Mouse (Mus musculus) layer of hippocampus, adult 2 months (tissue): ENCODE data around the gene Ppp1r12c. TPM values are rescaled to one million over a fixed set of nuclear protein-coding genes. Genes with fewer than 3 reads are reported as not detected.

Source experiments
- DNase-seq, 2 experiments: peaks; one replicate each; pipeline ENCODE4 v3.0.0; 2022; ENCODE audit warnings: low spot score in 2 of 2
- H3K27ac ChIP-seq: fragments of 200-600 bp; 2 replicates; pipeline ENCODE4 v1.8.1; 2022
- H3K4me3 ChIP-seq: fragments of 200-600 bp; 2 replicates; pipeline ENCODE4 v1.8.1; 2022; ENCODE audit warnings: mild to moderate bottlenecking
- CTCF ChIP-seq: fragments of 200-600 bp; conservative IDR thresholded peaks from 2 replicates; pipeline ENCODE4 v1.8.1; 2022; ENCODE audit warnings: antibody characterized with exemption, mild to moderate bottlenecking, moderate library complexity
- microRNA-seq, 2 experiments: library from miRNA; unstranded; fragments of <30 nt; microRNA quantifications; one replicate each; pipeline ENCODE4 v1.2.0; 2021
- total RNA-seq, 2 experiments: library from RNA; stranded (reverse); gene quantifications; 2 replicates each; pipeline ENCODE4 v1.2.3; 2021

The Ppp1r12c gene
- total RNA-seq, 2 experiments from 2014 or later: 157 to 161 TPM

DNA sequence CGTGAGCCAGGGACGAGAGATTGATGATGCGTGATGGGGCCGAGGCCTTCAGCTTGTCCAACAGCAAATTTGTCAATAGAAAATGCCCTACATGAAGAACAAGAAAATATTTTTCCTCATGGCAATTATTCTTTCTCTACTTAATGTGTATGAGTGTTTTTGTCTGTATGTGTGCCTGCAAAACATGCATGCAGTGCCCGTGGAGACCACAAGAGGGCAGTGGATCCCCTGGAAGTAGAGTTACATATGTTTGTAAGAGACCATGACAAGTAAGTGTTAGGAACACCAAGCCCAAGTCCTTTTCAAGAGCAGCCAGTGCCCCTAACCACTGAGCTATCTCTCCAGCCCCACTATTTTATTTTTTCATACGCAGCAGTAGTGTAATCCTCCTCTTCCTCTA is 69.9 kb downstream of the Ppp1r12c start:
- peak; percentile 84 for TF ChIP-seq CTCF
- H3K27ac ChIP-seq: no peak overlapping the region

More for the DNA sequence above, 69.9 kb downstream of the Ppp1r12c start:
- no peak overlapping the region for H3K4me3 ChIP-seq
- peak in 1 of 2 experiments; percentile 63 for DNase-seq

Small RNA genes within 50 kb of the gene (microRNA-seq; reads per million reads assigned to microRNA genes)
- 0 reads per million in 2 experiments for gene Gm24605

Other genes starting within 250 kb of the Ppp1r12c start
- not detected for gene Ncr1, start 164.0 kb downstream of the Ppp1r12c start, total RNA-seq
- gene Gp6, start 103.9 kb downstream of the Ppp1r12c start, total RNA-seq: not detected
- 10 to 100 TPM; 25.2 to 28.4 TPM for gene Rdh13, start 56.0 kb downstream of the Ppp1r12c start, total RNA-seq
- 1 to 10 TPM; 7.8 to 8.9 TPM for gene Eps8l1, start 41.0 kb downstream of the Ppp1r12c start, total RNA-seq
- 1 to 10 TPM; 1.7 to 4.0 TPM for gene Tnnt1, start 14.7 kb upstream of the Ppp1r12c start, total RNA-seq
- under 1 TPM in 1 of 2 experiments, not detected in 1; 0.64 TPM for gene Tnni3, start 22.5 kb upstream of the Ppp1r12c start, total RNA-seq
- gene Dnaaf3, start 30.8 kb upstream of the Ppp1r12c start, total RNA-seq: under 1 TPM; 0.47 to 0.64 TPM
- gene Syt5, start 45.9 kb upstream of the Ppp1r12c start, total RNA-seq: 100 to 1,000 TPM; 199 to 217 TPM
- under 1 TPM; 0.18 to 0.22 TPM for gene Ptprh, start 102.4 kb upstream of the Ppp1r12c start, total RNA-seq
- 10 to 100 TPM; 17.8 to 21.8 TPM for gene Tmem86b, start 129.7 kb upstream of the Ppp1r12c start, total RNA-seq
- 100 to 1,000 TPM; 133 to 134 TPM for gene Ppp6r1, start 157.3 kb upstream of the Ppp1r12c start, total RNA-seq
- 10 to 100 TPM; 82.1 to 92.1 TPM for gene Hspbp1, start 183.4 kb upstream of the Ppp1r12c start, total RNA-seq
- 100 to 1,000 TPM; 334 to 355 TPM for gene Brsk1, start 188.9 kb upstream of the Ppp1r12c start, total RNA-seq
- gene Tmem150b, start 223.6 kb upstream of the Ppp1r12c start, total RNA-seq: under 1 TPM in 1 of 2 experiments, not detected in 1; 0.13 TPM
- gene Kmt5c, start 238.4 kb upstream of the Ppp1r12c start, total RNA-seq: 10 to 100 TPM; 25.2 to 37.6 TPM